Mouse (Mus musculus) limb, embryonic 11.5 days (tissue): ENCODE data around the gene Zfp784. TPM values are rescaled to one million over a fixed set of nuclear protein-coding genes. Genes with fewer than 3 reads are reported as not detected.
"Not testable (repeated sequence)": the region's sequence is repeated elsewhere in the genome, so short reads cannot be mapped to it uniquely, and the experiment has no call there.

ENCODE experiments used
- ATAC-seq: fragments of 200-750 bp; cut with Nextera tagmentation; 2 replicates; pipeline ENCODE4 v1.8.0; 2017; ENCODE audit warnings: low read depth; ENCODE audit not compliant: insufficient number of reproducible peaks, low FRiP score, low TSS enrichment
- DNase-seq: peaks from one replicate; pipeline ENCODE4 v3.0.0-alpha.2; 2015; ENCODE audit warnings: low spot score
- H3K27ac ChIP-seq: fragments of 300-500 bp; sonication (generic); replicated peaks from 2 replicates; pipeline ENCODE4 v1.5.1; 2014; ENCODE audit warnings: low read depth, mild to moderate bottlenecking, low read length
- H3K27me3 ChIP-seq: fragments of 300-500 bp; sonication (generic); 2 replicates; pipeline ENCODE4 v1.6.1; 2014; ENCODE audit warnings: mild to moderate bottlenecking, low read length, mixed read lengths; ENCODE audit not compliant: control insufficient read depth, insufficient read depth
- H3K36me3 ChIP-seq: fragments of 300-500 bp; sonication (generic); 2 replicates; pipeline ENCODE4 v1.6.1; 2014; ENCODE audit warnings: mild to moderate bottlenecking, low read length, moderate library complexity, mixed read lengths; ENCODE audit not compliant: control insufficient read depth, insufficient read depth
- H3K4me1 ChIP-seq: fragments of 300-500 bp; sonication (generic); 2 replicates; pipeline ENCODE4 v1.6.1; 2014; ENCODE audit warnings: low read length, mixed read lengths; ENCODE audit not compliant: control insufficient read depth, insufficient read depth
- H3K4me2 ChIP-seq: fragments of 300-500 bp; sonication (generic); 2 replicates; pipeline ENCODE4 v1.6.1; 2014; ENCODE audit warnings: low read depth, mild to moderate bottlenecking, moderate library complexity; ENCODE audit not compliant: severe bottlenecking
- H3K4me3 ChIP-seq: fragments of 300-500 bp; sonication (generic); 2 replicates; pipeline ENCODE4 v1.5.1; 2014; ENCODE audit warnings: low read depth, low read length
- H3K9ac ChIP-seq: fragments of 300-500 bp; sonication (generic); 2 replicates; pipeline ENCODE4 v1.6.1; 2014; ENCODE audit warnings: mild to moderate bottlenecking, low read length
- H3K9me3 ChIP-seq: fragments of 300-500 bp; sonication (generic); 2 replicates; pipeline ENCODE4 v1.6.1; 2016; ENCODE audit warnings: low read length; ENCODE audit not compliant: control insufficient read depth
- WGBS: fragments of 180-500 bp; shearing (Covaris S2); extraction: QIAGEN DNeasy Blood & Tissue Kit; methylation state at CpG from one replicate; pipeline ENCODE4 v1.1.7; 2014; 5-methylcytosine and 5-hydroxymethylcytosine counted together
- polyA plus RNA-seq: library from polyadenylated mRNA; unstranded; fragments of >200 nt; fragmentation: Nextera tagmentation; extraction: Ambion mirVana; gene quantifications from 2 replicates; pipeline ENCODE4 v1.2.1, GENCODE M21; 2014

Gene Zfp784
- polyA plus RNA-seq, 1 experiment from 2014 or later, result 2.7 TPM

DNA sequence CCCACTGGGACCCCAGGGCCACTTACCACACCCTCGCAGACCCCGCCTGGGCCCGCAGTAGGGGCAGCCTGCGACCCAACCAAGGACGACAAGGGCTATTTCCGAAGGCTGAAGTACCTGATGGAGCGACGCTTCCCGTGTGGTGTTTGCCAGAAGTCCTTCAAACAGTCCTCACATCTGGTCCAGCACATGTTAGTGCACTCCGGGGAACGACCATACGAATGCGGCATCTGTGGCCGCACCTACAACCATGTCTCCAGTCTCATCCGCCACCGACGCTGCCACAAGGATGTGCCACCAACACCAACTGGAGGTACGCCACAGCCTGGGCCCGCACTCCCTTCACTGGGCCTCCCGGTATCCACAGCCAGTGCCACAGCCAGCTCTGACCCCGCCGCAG lies 8.7 kb downstream of the Zfp784 start:
- Histone ChIP-seq H3K27me3 (no peaks in the 10 kb centered on the region), H3K9me3 (peaks cover 40% of the 10 kb centered on the region), H3K4me2 (no peak overlapping the region), H3K4me3 (peak overlapping the region; percentile 8; the same call in 1 of the 2 replicates), H3K27ac (no peak overlapping the region), H3K9ac (no peak overlapping the region), H3K4me1 (no peaks in the 10 kb centered on the region), H3K36me3 (peaks cover 68% of the 10 kb centered on the region)
- 93% methylated on average over 22 of the region's 22 CpGs for WGBS
- ATAC-seq, result no peak
- DNase-seq, result no peak

DNA sequence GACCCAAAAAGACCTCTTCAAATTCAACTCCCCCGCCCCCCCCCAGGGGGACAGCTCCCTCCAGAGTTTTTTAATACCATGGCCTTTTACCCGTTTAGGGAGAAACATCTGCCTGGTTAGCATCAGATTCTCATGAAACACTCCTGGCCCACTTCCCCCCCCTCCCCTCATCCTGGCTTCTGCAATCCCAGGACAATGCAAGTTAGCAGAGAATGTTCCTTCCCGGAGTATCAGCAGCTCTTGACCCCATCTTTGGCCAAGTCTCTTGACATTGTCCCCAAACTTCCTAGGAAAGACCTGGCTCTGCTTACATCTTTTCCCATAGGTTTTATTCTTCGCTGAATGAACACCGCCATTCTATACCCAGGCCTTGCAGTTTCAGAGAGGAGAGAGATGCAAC lies 17.0 kb downstream of the Zfp784 start:
- no peak for ATAC-seq
- DNase-seq, result no peak
- H3K4me3 ChIP-seq, result peak overlapping the region; percentile 84
- H3K9ac ChIP-seq, result peak overlapping the region; percentile 93
- H3K27ac ChIP-seq, result peak overlapping the region; percentile 92; the same call in 1 of the 2 replicates
- H3K36me3 ChIP-seq, result peaks cover 5% of the 10 kb centered on the region; the same call in 1 of the 2 replicates
- 55% methylated on average over 5 of the region's 5 CpGs for WGBS
- H3K4me1 ChIP-seq, result peaks cover 3% of the 10 kb centered on the region; the same call in 1 of the 2 replicates
- peak overlapping the region; percentile 82 for H3K4me2 ChIP-seq
- H3K9me3 ChIP-seq, result no peaks in the 10 kb centered on the region
- no peaks in the 10 kb centered on the region for H3K27me3 ChIP-seq

DNA sequence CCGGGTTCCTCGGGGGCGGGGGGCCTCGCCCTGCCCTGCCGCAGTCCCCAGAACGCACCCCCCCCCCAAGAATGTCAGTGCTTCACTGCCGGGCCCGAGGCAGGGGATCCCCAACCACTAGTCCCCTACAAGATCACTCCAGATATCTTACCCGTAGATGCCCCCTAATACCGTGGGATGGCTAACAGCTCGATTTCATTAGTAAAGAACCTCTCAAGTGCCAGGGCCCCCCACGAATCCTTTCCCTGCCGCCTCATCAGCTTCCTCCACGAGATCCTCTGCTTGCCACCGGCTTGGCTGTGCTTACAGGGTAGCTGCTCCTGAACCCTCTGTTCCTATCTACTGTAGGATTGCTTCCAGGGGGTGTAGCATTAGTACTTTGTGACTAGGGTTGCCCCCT lies 17.6 kb downstream of the Zfp784 start:
- Histone ChIP-seq H3K27me3 (no peaks in the 10 kb centered on the region), H3K36me3 (peaks cover 5% of the 10 kb centered on the region; the same call in 1 of the 2 replicates), H3K4me2 (peak overlapping the region; percentile 82), H3K9ac (peak overlapping the region; percentile 93), H3K27ac (peak overlapping the region; percentile 92), H3K4me1 (peaks cover 3% of the 10 kb centered on the region; the same call in 1 of the 2 replicates), H3K4me3 (peak overlapping the region; percentile 84), H3K9me3 (no peaks in the 10 kb centered on the region)
- ATAC-seq (peak; percentile 17), DNase-seq (no peak)
- 0% methylated on average over 9 of the region's 15 CpGs for WGBS

DNA sequence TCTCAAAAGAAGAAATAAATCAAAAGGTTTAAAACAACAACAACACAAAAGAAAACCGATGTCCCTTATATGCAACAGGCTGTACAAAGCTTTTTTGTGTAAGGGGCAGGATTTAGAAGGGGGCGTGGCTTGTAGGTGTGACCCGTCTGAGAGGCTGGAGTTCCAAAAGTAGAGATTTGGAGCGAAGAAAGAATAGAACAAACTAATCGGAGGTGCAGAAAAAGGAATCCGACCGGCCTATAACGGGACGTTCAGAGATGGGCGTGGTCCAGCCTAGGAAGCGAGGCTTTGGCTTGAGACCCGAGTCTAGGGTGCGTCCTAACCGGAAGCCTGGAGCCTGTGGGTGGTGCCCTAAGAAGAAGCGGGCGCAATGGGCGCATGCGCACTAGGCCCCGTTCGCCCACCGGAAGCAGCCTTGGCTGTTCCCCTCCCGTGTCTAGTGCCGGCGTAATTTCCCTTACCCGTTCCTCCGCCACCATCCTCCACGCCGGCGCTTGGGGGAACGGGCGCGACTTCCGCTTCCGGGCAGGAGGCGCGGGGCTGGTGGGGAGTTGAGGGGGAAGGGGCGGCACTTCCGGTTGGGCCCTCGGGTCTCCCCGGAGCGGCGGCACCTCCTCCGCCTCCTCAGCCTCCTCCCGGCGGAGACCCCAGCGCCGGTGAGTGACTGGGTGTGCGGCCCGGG lies 18.1 kb downstream of the Zfp784 start, which contains the start of the genes Zfp865 and Ccdc106:
Zfp865 (plus strand) TSS at position 377 of the 682 bp plus-strand sequence.
Ccdc106 (plus strand) TSS at position 554 of the 682 bp plus-strand sequence.
- peak within 1 kb of the TSS; percentile 84 for H3K4me3 ChIP-seq
- no peaks in the 10 kb centered on the region for H3K27me3 ChIP-seq
- peak; percentile 99 for DNase-seq
- H3K36me3 ChIP-seq, result peaks cover 3% of the 10 kb centered on the region; the same call in 1 of the 2 replicates
- peak within 1 kb of the TSS; percentile 92 for H3K27ac ChIP-seq
- peak within 1 kb of the TSS; percentile 93 for H3K9ac ChIP-seq
- peak; percentile 85 for ATAC-seq
- under 1% methylated on average over 46 of the region's 49 CpGs for WGBS
- no peaks in the 10 kb centered on the region for H3K9me3 ChIP-seq
- peak within 1 kb of the TSS; percentile 82 for H3K4me2 ChIP-seq
- peaks cover 3% of the 10 kb centered on the region; the same call in 1 of the 2 replicates for H3K4me1 ChIP-seq

DNA sequence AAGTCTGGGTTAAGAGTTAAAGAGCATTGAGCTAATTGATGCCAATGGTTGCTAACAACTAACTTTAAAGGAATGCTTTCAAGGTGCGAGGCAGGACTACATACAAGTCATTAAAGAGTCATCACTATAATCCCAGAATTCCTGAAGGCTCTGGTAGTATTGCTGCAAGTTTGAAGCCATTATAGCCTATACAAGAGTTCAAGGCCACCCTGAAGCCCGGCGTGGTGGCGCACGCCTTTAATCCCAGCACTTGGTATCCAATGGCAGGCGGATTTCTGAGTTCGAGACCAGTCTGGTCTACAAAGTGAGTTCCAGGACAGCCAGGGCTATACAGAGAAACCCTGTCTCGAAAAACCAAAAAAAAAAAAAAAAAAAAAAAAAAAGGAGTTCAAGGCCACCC lies 18.7 kb downstream of the Zfp784 start:
- 35% methylated on average over 8 of the region's 8 CpGs for WGBS
- H3K4me1 ChIP-seq, DNase-seq, H3K36me3 ChIP-seq, H3K9me3 ChIP-seq, ATAC-seq, H3K27me3 ChIP-seq: not testable (repeated sequence)
- Histone ChIP-seq H3K9ac (peak overlapping the region; percentile 5; the same call in 1 of the 2 replicates), H3K4me3 (peak overlapping the region; percentile 84), H3K4me2 (peak overlapping the region; percentile 82), H3K27ac (peak overlapping the region; percentile 92)

DNA sequence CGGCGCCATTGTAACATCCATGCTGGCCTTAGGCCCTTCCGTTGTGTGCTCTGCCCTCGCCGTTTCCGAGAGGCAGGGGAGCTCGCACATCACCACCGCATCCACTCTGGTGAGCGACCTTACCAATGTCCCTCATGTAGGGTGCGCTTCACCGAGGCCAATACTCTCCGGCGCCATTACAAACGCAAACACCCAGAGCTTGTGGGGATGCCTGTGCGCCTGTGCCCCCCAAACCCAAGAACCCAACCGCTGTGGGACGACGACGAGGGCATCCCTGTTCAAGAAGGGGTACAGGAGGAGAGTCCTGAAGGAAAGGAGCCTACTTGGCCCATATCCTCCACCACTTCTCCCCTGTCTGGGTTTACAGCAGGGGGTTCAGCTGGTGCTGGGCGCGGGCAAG lies 20.3 kb downstream of the Zfp784 start:
- 98% methylated on average over 21 of the region's 21 CpGs for whole genome bisulfite sequencing
- DNase-seq, result no peak
- H3K4me3 ChIP-seq, result no peak overlapping the region
- ATAC-seq, result no peak
- no peaks in the 10 kb centered on the region for H3K27me3 ChIP-seq
- no peaks in the 10 kb centered on the region; the same call in 1 of the 2 replicates for H3K36me3 ChIP-seq
- H3K9ac ChIP-seq, result no peak overlapping the region
- H3K4me2 ChIP-seq, result no peak overlapping the region
- H3K27ac ChIP-seq, result no peak overlapping the region
- H3K9me3 ChIP-seq, result no peaks in the 10 kb centered on the region
- peaks cover 6% of the 10 kb centered on the region; the same call in 1 of the 2 replicates for H3K4me1 ChIP-seq

DNA sequence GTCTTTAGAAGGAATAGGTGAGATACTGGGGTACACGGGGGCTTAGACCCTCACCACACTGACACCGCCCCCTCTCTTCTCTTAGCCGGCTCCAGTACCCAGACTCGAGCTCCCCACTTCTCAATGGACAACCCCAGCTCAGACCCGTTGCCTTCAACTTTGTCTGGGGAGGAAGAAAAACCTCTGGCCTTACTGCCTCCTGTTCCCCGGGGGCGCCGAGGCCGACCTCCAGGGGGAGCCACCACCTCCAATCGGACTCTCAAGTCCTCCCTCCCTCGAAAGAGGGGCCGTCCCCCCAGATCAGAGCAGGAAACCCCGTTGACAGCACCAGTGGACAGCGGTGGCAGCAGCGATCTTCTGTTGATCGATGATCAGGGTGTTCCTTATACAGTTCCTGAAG lies 20.9 kb downstream of the Zfp784 start:
- peaks cover 3% of the 10 kb centered on the region; the same call in 1 of the 2 replicates for H3K36me3 ChIP-seq
- H3K4me3 ChIP-seq, result no peak overlapping the region
- H3K4me2 ChIP-seq, result no peak overlapping the region
- DNase-seq, result no peak
- no peak overlapping the region for H3K27ac ChIP-seq
- 88% methylated on average over 16 of the region's 16 CpGs for WGBS
- no peaks in the 10 kb centered on the region for H3K9me3 ChIP-seq
- H3K27me3 ChIP-seq, result no peaks in the 10 kb centered on the region
- peaks cover 6% of the 10 kb centered on the region; the same call in 1 of the 2 replicates for H3K4me1 ChIP-seq
- ATAC-seq, result no peak
- no peak overlapping the region for H3K9ac ChIP-seq

DNA sequence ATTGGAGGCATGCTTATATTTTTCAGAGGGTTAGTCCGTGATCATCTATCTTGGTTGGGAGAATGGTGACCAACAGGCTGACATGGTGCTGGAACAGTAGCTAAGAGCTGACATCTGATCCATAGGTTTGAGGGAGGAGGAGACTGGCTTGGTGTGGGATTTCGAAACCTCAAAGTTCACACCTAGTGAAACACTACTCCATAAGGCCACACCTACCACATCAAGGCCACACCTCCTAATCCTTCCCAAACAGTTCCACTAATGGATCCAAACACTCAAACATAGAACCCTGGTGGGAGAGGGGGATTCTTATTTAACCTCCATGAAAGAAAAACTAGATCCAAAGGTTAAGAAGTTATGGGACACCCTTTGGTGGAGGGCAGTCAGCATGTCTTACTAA lies 21.3 kb downstream of the Zfp784 start:
- Histone ChIP-seq H3K27me3 (no peaks in the 10 kb centered on the region), H3K4me1 (peaks cover 6% of the 10 kb centered on the region; the same call in 1 of the 2 replicates), H3K9me3 (no peaks in the 10 kb centered on the region), H3K4me3 (no peak overlapping the region), H3K27ac (no peak overlapping the region), H3K9ac (no peak overlapping the region), H3K36me3 (peaks cover 6% of the 10 kb centered on the region; the same call in 1 of the 2 replicates), H3K4me2 (no peak overlapping the region)
- no peak for DNase-seq
- WGBS, result 97% methylated on average over 2 of the region's 2 CpGs
- no peak for ATAC-seq
